Mouse (Mus musculus) layer of hippocampus, adult 18-20 months (tissue): Measurements from ENCODE around the gene Lancl1. TPM values are rescaled to one million over a fixed set of nuclear protein-coding genes. Genes with fewer than 3 reads are reported as not detected.

Source experiments
- total RNA-seq, 2 experiments: library from RNA; stranded (reverse); gene quantifications; 2 replicates each; pipeline ENCODE4 v1.2.3; 2021

The Lancl1 gene
- total RNA-seq, 2 experiments from 2014 or later: 202 to 223 TPM

Other genes with a start within 250 kb of the Lancl1 start
- 10 to 100 TPM; 20.7 to 24.3 TPM for gene Kansl1l, start 221.3 kb downstream of the Lancl1 start, total RNA-seq
- gene Acadl, start 175.6 kb downstream of the Lancl1 start, total RNA-seq: 10 to 100 TPM; 34.1 to 36.2 TPM
- gene Myl1, start 93.5 kb downstream of the Lancl1 start, total RNA-seq: under 1 TPM in 1 of 2 experiments, not detected in 1; 0.86 TPM
- gene Cps1, start 84.2 kb upstream of the Lancl1 start, total RNA-seq: under 1 TPM; 0.10 to 0.25 TPM